11 mouse cellular contexts compared by ENCODE assay signal in the genomic region with DNA sequence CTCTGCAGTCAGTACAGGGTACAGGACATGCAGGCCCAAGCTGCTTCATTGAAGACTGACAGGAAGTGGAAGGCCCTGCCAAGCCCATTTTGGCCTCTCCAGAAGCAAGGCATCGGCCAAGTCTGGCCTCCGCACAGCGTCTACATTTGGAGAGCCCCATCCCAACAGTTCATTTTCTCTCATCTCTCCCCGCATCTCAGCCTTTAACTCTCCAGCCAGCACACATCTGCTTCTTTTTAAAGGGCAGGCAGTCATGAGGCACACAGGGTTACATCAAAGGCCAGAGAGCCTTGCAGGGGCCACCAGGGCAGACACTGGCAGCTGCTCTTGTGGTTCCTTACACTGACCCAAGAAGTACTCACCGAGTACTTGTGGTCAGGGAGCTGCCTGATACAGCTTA.
DNase-seq lines count a peak whose midpoint lies in the region; ATAC-seq and TF ChIP-seq lines count a peak whose summit lies in the region.
"Had no signal": no experiment of that assay in that cellular context is flagged by ENCODE, and none has a peak within 500 bp of the region (broad histone marks: within the 10 kb centered on the region; RNA-seq: fewer than 3 reads in every experiment).

No protein-coding gene starts in this region.

- no peak for TF ChIP-seq EP300 in liver, postnatal 0 days (IDR thresholded peaks at IDR 0.05; ENCODE audit: low read depth)

- no peak overlapping the region for H3K9ac ChIP-seq in heart, embryonic 14.5 days (ENCODE audit: low read length)
- no peak overlapping the region for H3K9ac ChIP-seq in intestine, embryonic 16.5 days (ENCODE audit: low read depth, low read length)
- no peak overlapping the region for H3K9ac ChIP-seq in liver, postnatal 0 days (replicated peaks)

- no peak overlapping the region for H3K4me2 ChIP-seq in heart, embryonic 14.5 days (ENCODE audit: low read length)
- H3K4me2 ChIP-seq in intestine, embryonic 16.5 days (ENCODE audit: low read depth, low read length): no peak overlapping the region
- no peak overlapping the region for H3K4me2 ChIP-seq in liver, postnatal 0 days (ENCODE audit: low read depth, low read length)

- H3K4me1 ChIP-seq in heart, embryonic 14.5 days (ENCODE audit: control insufficient read depth in 2 of 2, insufficient read depth in 2 of 2, low read length in 2 of 2): peaks cover 14 to 42% of the 10 kb centered on the region in 2 experiments
- peaks cover 24% of the 10 kb centered on the region for H3K4me1 ChIP-seq in intestine, embryonic 16.5 days (ENCODE audit: control insufficient read depth, insufficient read depth, low read length)
- 0 out of 2 replicates have a peak, but pooled peaks cover 3% of the 10 kb centered on the region for H3K4me1 ChIP-seq in liver, postnatal 0 days (ENCODE audit: insufficient read depth)

- 0 out of 2 replicates have a peak, but pooled peaks have one; percentile 11 for ATAC-seq in heart, embryonic 14.5 days (ENCODE audit: insufficient number of reproducible peaks, insufficient read depth, low FRiP score, low read depth)
- ATAC-seq in intestine, embryonic 16.5 days: no peak
- ATAC-seq in liver, postnatal 0 days: no peak

- no peak overlapping the region for H3K4me3 ChIP-seq in heart, embryonic 14.5 days (ENCODE audit: control insufficient read depth in 1 of 2, insufficient read depth in 1 of 2, low read depth in 1 of 2, low read length in 2 of 2)
- H3K4me3 ChIP-seq in intestine, embryonic 16.5 days (ENCODE audit: low read length): no peak overlapping the region
- H3K4me3 ChIP-seq in liver, postnatal 0 days (ENCODE audit: low read depth, low read length): no peak overlapping the region

- no peak for TF ChIP-seq CTCF in liver, postnatal 0 days (IDR thresholded peaks at IDR 0.05; ENCODE audit: low read depth)

- no peak overlapping the region for H3K27ac ChIP-seq in heart, embryonic 14.5 days (replicated peaks in 1 of 2; ENCODE audit: control insufficient read depth in 1 of 2, insufficient read depth in 1 of 2, low read depth in 2 of 2, low read length in 2 of 2)
- 0 out of 2 replicates have a peak overlapping the region, but pooled peaks have one; percentile 15 for H3K27ac ChIP-seq in intestine, embryonic 16.5 days (ENCODE audit: low read length)
- no peak overlapping the region for H3K27ac ChIP-seq in liver, postnatal 0 days (ENCODE audit: low read depth)

- 65% methylated on average over 5 of the region's 5 CpGs for WGBS in heart, embryonic 14.5 days
- 49% methylated on average over 5 of the region's 5 CpGs for WGBS in intestine, embryonic 16.5 days
- 50% methylated on average over 5 of the region's 5 CpGs for WGBS in liver, postnatal 0 days (ENCODE audit: insufficient replicate concordance)

- H3K27me3 ChIP-seq in heart, embryonic 14.5 days (ENCODE audit: control insufficient read depth, insufficient read depth, low read length): no peaks in the 10 kb centered on the region
- no peaks in the 10 kb centered on the region for H3K27me3 ChIP-seq in intestine, embryonic 16.5 days (replicated peaks; ENCODE audit: control insufficient read depth, insufficient read depth, low read length)
- H3K27me3 ChIP-seq in liver, postnatal 0 days (ENCODE audit: insufficient read depth, low read length): no peaks in the 10 kb centered on the region

- DNase-seq in heart, postnatal 4 days: no peak
- DNase-seq in 3T3-L1 (ENCODE audit: low read depth, low spot score) (peak; percentile 86), NIH3T3 (ENCODE audit: low read depth) (peak; percentile 64)
- no peak for DNase-seq in liver, postnatal 0 days
- no peak for DNase-seq in left cerebral cortex, adult 9 months (ENCODE audit: low spot score in 2 of 2)
- no peak for DNase-seq in spleen, postnatal 14 days (ENCODE audit: low spot score in 2 of 2)
- DNase-seq: adrenal gland, postnatal 36 days; layer of hippocampus, postnatal 36 days; spleen, adult 18-20 months had no signal

- H3K9me3 ChIP-seq in heart, embryonic 14.5 days (ENCODE audit: control insufficient read depth, low read length): no peaks in the 10 kb centered on the region
- H3K9me3 ChIP-seq in intestine, embryonic 16.5 days (ENCODE audit: control insufficient read depth, low read length): no peaks in the 10 kb centered on the region
- no peaks in the 10 kb centered on the region for H3K9me3 ChIP-seq in liver, postnatal 0 days (ENCODE audit: low read length)

- no peaks in the 10 kb centered on the region for H3K36me3 ChIP-seq in heart, embryonic 14.5 days (ENCODE audit: control insufficient read depth, insufficient read depth, low read length)
- H3K36me3 ChIP-seq in intestine, embryonic 16.5 days (ENCODE audit: control insufficient read depth, insufficient read depth, low read length): no peaks in the 10 kb centered on the region
- no peaks in the 10 kb centered on the region for H3K36me3 ChIP-seq in liver, postnatal 0 days (replicated peaks; ENCODE audit: insufficient read depth, low read length)

Comparison
In these comparisons a context has a peak if more than half of its experiments do, and no peak if none do; other contexts are left out.
1. DNase-seq: peak in 3T3-L1 (single experiment) and NIH3T3 (single experiment); none in heart, postnatal 4 days (single experiment), liver, postnatal 0 days (single experiment), left cerebral cortex, adult 9 months (0 of 2) and spleen, postnatal 14 days (0 of 2).